Mouse (Mus musculus): ENCODE measurements around the gene Cfap45. TPM values are rescaled to one million over a fixed set of nuclear protein-coding genes. Genes with fewer than 3 reads are reported as not detected.

Gene Cfap45
- polyA plus RNA-seq, 1 experiment from 2014 or later: 2.7 TPM

DNA sequence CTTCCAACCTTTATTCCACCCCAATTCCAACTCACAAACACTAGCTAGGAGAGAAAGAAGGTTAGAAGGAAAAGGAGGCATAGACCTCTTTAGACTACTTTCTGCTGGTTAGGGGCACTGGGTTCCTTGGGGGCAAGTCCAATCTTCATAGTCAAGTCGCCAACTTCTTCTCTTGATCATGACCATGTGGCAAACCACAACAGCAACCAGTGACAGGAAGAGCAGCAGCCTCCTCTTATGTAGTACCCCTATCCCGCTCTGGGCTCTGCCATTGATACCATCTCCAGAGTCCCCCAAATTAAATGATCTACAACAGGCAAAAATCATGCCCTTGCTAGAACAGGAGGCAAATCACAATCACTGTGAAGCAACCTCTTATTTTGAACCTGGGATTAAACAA is 73.4 kb downstream of the Cfap45 start:
- H3K9me3 ChIP-seq (replicated peaks; ENCODE audit: control insufficient read depth, low read length): no peaks in the 10 kb centered on the region
- no peak overlapping the region for H3K4me2 ChIP-seq
- H3K27ac ChIP-seq (ENCODE audit: low read depth, low read length): no peak overlapping the region
- no peak overlapping the region for H3K4me3 ChIP-seq (ENCODE audit: low read depth, low read length)
- whole genome bisulfite sequencing (ENCODE audit: insufficient replicate concordance): 84% methylated on average over 2 of the region's 2 CpGs
- H3K9ac ChIP-seq (ENCODE audit: low read depth, low read length): no peak overlapping the region
- H3K27me3 ChIP-seq (ENCODE audit: control insufficient read depth, insufficient read depth, low read length): peaks cover 4% of the 10 kb centered on the region; the same call in 1 of the 2 replicates
- ATAC-seq (replicated peaks; ENCODE audit: insufficient number of reproducible peaks, low FRiP score, low TSS enrichment): no peak
- no peaks in the 10 kb centered on the region for H3K36me3 ChIP-seq (ENCODE audit: control insufficient read depth, insufficient read depth, low read length)
- no peaks in the 10 kb centered on the region for H3K4me1 ChIP-seq (ENCODE audit: control insufficient read depth, insufficient read depth, low read length)

DNA sequence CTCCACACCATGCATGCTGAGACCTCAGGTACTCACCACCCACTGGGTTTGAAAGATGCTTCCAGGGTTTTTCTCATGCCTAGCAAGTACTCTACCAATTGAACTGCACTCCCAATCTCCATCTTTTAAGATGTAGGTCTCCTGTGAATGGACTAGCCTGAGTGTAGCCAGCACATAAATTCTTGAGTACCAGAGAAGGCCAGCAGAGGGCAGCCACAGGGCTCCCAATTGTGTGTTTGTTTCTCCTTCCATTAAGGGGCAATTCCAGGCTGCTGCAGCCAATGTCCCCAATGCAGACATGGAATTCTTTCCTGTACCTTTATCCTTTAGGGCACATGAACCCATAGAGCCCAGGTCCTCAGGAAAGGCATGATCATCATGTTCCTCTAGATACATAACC is 73.9 kb downstream of the Cfap45 start:
- Histone ChIP-seq H3K4me1 (ENCODE audit: control insufficient read depth, insufficient read depth, low read length) (no peaks in the 10 kb centered on the region), H3K27ac (ENCODE audit: low read depth, low read length) (no peak overlapping the region), H3K9me3 (replicated peaks; ENCODE audit: control insufficient read depth, low read length) (no peaks in the 10 kb centered on the region), H3K4me3 (ENCODE audit: low read depth, low read length) (no peak overlapping the region), H3K36me3 (ENCODE audit: control insufficient read depth, insufficient read depth, low read length) (no peaks in the 10 kb centered on the region), H3K4me2 (no peak overlapping the region), H3K9ac (ENCODE audit: low read depth, low read length) (no peak overlapping the region), H3K27me3 (ENCODE audit: control insufficient read depth, insufficient read depth, low read length) (no peaks in the 10 kb centered on the region; the same call in 1 of the 2 replicates)
- no peak for ATAC-seq (replicated peaks; ENCODE audit: insufficient number of reproducible peaks, low FRiP score, low TSS enrichment)

Other genes with a start within 250 kb of the Cfap45 start
- gene Atp1a2, start 222.7 kb upstream of the Cfap45 start, polyA plus RNA-seq (2014; fragmentation: Nextera tagmentation; extraction: Ambion mirVana): 4.7 and 7.0 TPM in 2 replicates
- gene Kcnj9, start 191.5 kb upstream of the Cfap45 start, polyA plus RNA-seq (2014; fragmentation: Nextera tagmentation; extraction: Ambion mirVana): 0.59 and 0.77 TPM in 2 replicates
- 0.09 TPM in 1 of 2 replicates, not detected in the other for gene Kcnj10, start 179.6 kb upstream of the Cfap45 start, polyA plus RNA-seq (2014; fragmentation: Nextera tagmentation; extraction: Ambion mirVana)
- 8.8 and 9.8 TPM in 2 replicates for gene Pigm, start 144.3 kb upstream of the Cfap45 start, polyA plus RNA-seq (2014; fragmentation: Nextera tagmentation; extraction: Ambion mirVana)
- gene Slamf9, start 45.4 kb upstream of the Cfap45 start, polyA plus RNA-seq (2014; fragmentation: Nextera tagmentation; extraction: Ambion mirVana): 1.1 and 1.2 TPM in 2 replicates
- 9.3 and 12.0 TPM in 2 replicates for gene Igsf9, start 39.0 kb upstream of the Cfap45 start, polyA plus RNA-seq (2014; fragmentation: Nextera tagmentation; extraction: Ambion mirVana)
- gene Tagln2, start 20.8 kb upstream of the Cfap45 start, polyA plus RNA-seq (2014; fragmentation: Nextera tagmentation; extraction: Ambion mirVana): 248 and 295 TPM in 2 replicates
- gene Vsig8, start 35.1 kb downstream of the Cfap45 start, polyA plus RNA-seq (2014; fragmentation: Nextera tagmentation; extraction: Ambion mirVana): 0.28 TPM in 1 of 2 replicates, not detected in the other
- gene Slamf8, start 69.8 kb downstream of the Cfap45 start, polyA plus RNA-seq (2014; fragmentation: Nextera tagmentation; extraction: Ambion mirVana): not detected in 2 replicates
- not detected in 2 replicates for gene Fcrl6, start 81.8 kb downstream of the Cfap45 start, polyA plus RNA-seq (2014; fragmentation: Nextera tagmentation; extraction: Ambion mirVana)
- gene Dusp23, start 112.2 kb downstream of the Cfap45 start, polyA plus RNA-seq (2014; fragmentation: Nextera tagmentation; extraction: Ambion mirVana): 11.8 and 14.5 TPM in 2 replicates
- gene Crp, start 177.3 kb downstream of the Cfap45 start, polyA plus RNA-seq (2014; fragmentation: Nextera tagmentation; extraction: Ambion mirVana): 0.11 TPM in 1 of 2 replicates, not detected in the other

Measured in heart, embryonic 11.5 days (tissue).